Mouse (Mus musculus): Measurements from ENCODE around the gene Acsbg2. TPM values are rescaled to one million over a fixed set of nuclear protein-coding genes. Genes with fewer than 3 reads are reported as not detected.

Acsbg2 gene
- polyA plus RNA-seq, 1 experiment from 2014 or later = not detected

GRCm38 (mm10) chr17:56897630-56898195 lies 23.5 kb upstream of the Acsbg2 start:
- peaks cover 51% of the 10 kb centered on the region for H3K36me3 ChIP-seq (ENCODE audit: control insufficient read depth, insufficient read depth, low read length)
- H3K4me1 ChIP-seq (ENCODE audit: control insufficient read depth, insufficient read depth, low read length) = peaks cover 6% of the 10 kb centered on the region
- H3K27me3 ChIP-seq (ENCODE audit: control insufficient read depth, insufficient read depth, low read length) = no peaks in the 10 kb centered on the region
- no peak overlapping the region for H3K4me3 ChIP-seq (ENCODE audit: low read depth, low read length)
- DNase-seq (ENCODE audit: low spot score, missing footprints) = peak; percentile 91
- no peak overlapping the region for H3K27ac ChIP-seq (ENCODE audit: low read depth, low read length)
- WGBS = 88% methylated on average over 7 of the region's 7 CpGs
- no peak overlapping the region for H3K4me2 ChIP-seq
- peak; percentile 71 for ATAC-seq (ENCODE audit: low FRiP score)
- H3K9ac ChIP-seq (ENCODE audit: low read length) = no peak overlapping the region
- H3K9me3 ChIP-seq (ENCODE audit: control insufficient read depth, low read length) = no peaks in the 10 kb centered on the region

- 90% methylated on average over 6 of the region's 6 CpGs for WGBS
Measured at GRCm38 (mm10) chr17:56896513-56897129, 22.4 kb upstream of the Acsbg2 start.

GRCm38 (mm10) chr17:56895368-56895918 lies 21.2 kb upstream of the Acsbg2 start:
- ATAC-seq (ENCODE audit: low FRiP score) (no peak), DNase-seq (ENCODE audit: low spot score, missing footprints) (no peak)
- H3K36me3 ChIP-seq (ENCODE audit: control insufficient read depth, insufficient read depth, low read length) = peaks cover 52% of the 10 kb centered on the region
- no peak overlapping the region for H3K4me2 ChIP-seq
- H3K9ac ChIP-seq (ENCODE audit: low read length) = no peak overlapping the region
- H3K27me3 ChIP-seq (ENCODE audit: control insufficient read depth, insufficient read depth, low read length) = no peaks in the 10 kb centered on the region
- H3K9me3 ChIP-seq (ENCODE audit: control insufficient read depth, low read length) = no peaks in the 10 kb centered on the region
- WGBS = 94% methylated on average over 9 of the region's 9 CpGs
- H3K27ac ChIP-seq (ENCODE audit: low read depth, low read length) = no peak overlapping the region
- no peak overlapping the region for H3K4me3 ChIP-seq (ENCODE audit: low read depth, low read length)
- H3K4me1 ChIP-seq (ENCODE audit: control insufficient read depth, insufficient read depth, low read length) = peaks cover 6% of the 10 kb centered on the region

More at GRCm38 (mm10) chr17:56896513-56897129, 22.4 kb upstream of the Acsbg2 start:
- DNase-seq (ENCODE audit: low spot score, missing footprints) = no peak
- ATAC-seq (ENCODE audit: low FRiP score) = peak; percentile 35; the same call in 1 of the 2 replicates
- no peak overlapping the region for H3K9ac ChIP-seq (ENCODE audit: low read length)
- H3K4me2 ChIP-seq = no peak overlapping the region
- H3K9me3 ChIP-seq (ENCODE audit: control insufficient read depth, low read length) = no peaks in the 10 kb centered on the region
- peaks cover 6% of the 10 kb centered on the region for H3K4me1 ChIP-seq (ENCODE audit: control insufficient read depth, insufficient read depth, low read length)
- peaks cover 55% of the 10 kb centered on the region for H3K36me3 ChIP-seq (ENCODE audit: control insufficient read depth, insufficient read depth, low read length)
- H3K4me3 ChIP-seq (ENCODE audit: low read depth, low read length) = no peak overlapping the region
- no peaks in the 10 kb centered on the region for H3K27me3 ChIP-seq (ENCODE audit: control insufficient read depth, insufficient read depth, low read length)
- 0 out of 2 replicates have a peak overlapping the region, but pooled peaks have one; percentile 40 for H3K27ac ChIP-seq (ENCODE audit: low read depth, low read length)

- DNase-seq (ENCODE audit: low spot score, missing footprints) = no peak
- H3K27me3 ChIP-seq (ENCODE audit: control insufficient read depth, insufficient read depth, low read length) = no peaks in the 10 kb centered on the region
- H3K36me3 ChIP-seq (ENCODE audit: control insufficient read depth, insufficient read depth, low read length) = peaks cover 29% of the 10 kb centered on the region
- no peaks in the 10 kb centered on the region for H3K4me1 ChIP-seq (ENCODE audit: control insufficient read depth, insufficient read depth, low read length)
- H3K4me3 ChIP-seq (ENCODE audit: low read depth, low read length) = no peak overlapping the region
- WGBS = 99% methylated on average over 2 of the region's 2 CpGs
- H3K4me2 ChIP-seq = no peak overlapping the region
- no peak overlapping the region for H3K27ac ChIP-seq (ENCODE audit: low read depth, low read length)
- H3K9me3 ChIP-seq (ENCODE audit: control insufficient read depth, low read length) = no peaks in the 10 kb centered on the region
- H3K9ac ChIP-seq (ENCODE audit: low read length) = no peak overlapping the region
- no peak for ATAC-seq (ENCODE audit: low FRiP score)
Measured at GRCm38 (mm10) chr17:56890018-56890417, 15.8 kb upstream of the Acsbg2 start.

GRCm38 (mm10) chr17:56888050-56888449 lies 13.8 kb upstream of the Acsbg2 start:
- DNase-seq (ENCODE audit: low spot score, missing footprints) (no peak), ATAC-seq (ENCODE audit: low FRiP score) (no peak)
- Histone ChIP-seq H3K4me2 (no peak overlapping the region), H3K9ac (ENCODE audit: low read length) (no peak overlapping the region), H3K27me3 (ENCODE audit: control insufficient read depth, insufficient read depth, low read length) (no peaks in the 10 kb centered on the region), H3K4me1 (ENCODE audit: control insufficient read depth, insufficient read depth, low read length) (no peaks in the 10 kb centered on the region), H3K4me3 (ENCODE audit: low read depth, low read length) (no peak overlapping the region), H3K36me3 (ENCODE audit: control insufficient read depth, insufficient read depth, low read length) (peaks cover 15% of the 10 kb centered on the region; the same call in 1 of the 2 replicates), H3K27ac (ENCODE audit: low read depth, low read length) (no peak overlapping the region), H3K9me3 (ENCODE audit: control insufficient read depth, low read length) (no peaks in the 10 kb centered on the region)
- WGBS = 93% methylated on average over 2 of the region's 3 CpGs

GRCm38 (mm10) chr17:56884809-56885208 lies 10.6 kb upstream of the Acsbg2 start:
- H3K27me3 ChIP-seq (ENCODE audit: control insufficient read depth, insufficient read depth, low read length) = no peaks in the 10 kb centered on the region
- H3K27ac ChIP-seq (ENCODE audit: low read depth, low read length) = no peak overlapping the region
- H3K4me3 ChIP-seq (ENCODE audit: low read depth, low read length) = no peak overlapping the region
- no peak overlapping the region for H3K4me2 ChIP-seq
- WGBS = 90% methylated on average over 17 of the region's 17 CpGs
- no peaks in the 10 kb centered on the region for H3K36me3 ChIP-seq (ENCODE audit: control insufficient read depth, insufficient read depth, low read length)
- H3K9me3 ChIP-seq (ENCODE audit: control insufficient read depth, low read length) = no peaks in the 10 kb centered on the region
- no peaks in the 10 kb centered on the region for H3K4me1 ChIP-seq (ENCODE audit: control insufficient read depth, insufficient read depth, low read length)
- no peak for DNase-seq (ENCODE audit: low spot score, missing footprints)
- no peak for ATAC-seq (ENCODE audit: low FRiP score)
- H3K9ac ChIP-seq (ENCODE audit: low read length) = no peak overlapping the region

GRCm38 (mm10) chr17:56884331-56884730 lies 10.1 kb upstream of the Acsbg2 start:
- Histone ChIP-seq H3K9me3 (ENCODE audit: control insufficient read depth, low read length) (no peaks in the 10 kb centered on the region), H3K27ac (ENCODE audit: low read depth, low read length) (no peak overlapping the region), H3K9ac (ENCODE audit: low read length) (no peak overlapping the region), H3K36me3 (ENCODE audit: control insufficient read depth, insufficient read depth, low read length) (no peaks in the 10 kb centered on the region), H3K4me2 (no peak overlapping the region), H3K27me3 (ENCODE audit: control insufficient read depth, insufficient read depth, low read length) (no peaks in the 10 kb centered on the region), H3K4me1 (ENCODE audit: control insufficient read depth, insufficient read depth, low read length) (no peaks in the 10 kb centered on the region), H3K4me3 (ENCODE audit: low read depth, low read length) (no peak overlapping the region)
- 89% methylated on average over 5 of the region's 5 CpGs for WGBS
- ATAC-seq (ENCODE audit: low FRiP score) = no peak
- no peak for DNase-seq (ENCODE audit: low spot score, missing footprints)

GRCm38 (mm10) chr17:56883612-56884011 lies 9.4 kb upstream of the Acsbg2 start:
- H3K36me3 ChIP-seq (ENCODE audit: control insufficient read depth, insufficient read depth, low read length) = no peaks in the 10 kb centered on the region
- H3K27ac ChIP-seq (ENCODE audit: low read depth, low read length) = no peak overlapping the region
- ATAC-seq (ENCODE audit: low FRiP score) (no peak), DNase-seq (ENCODE audit: low spot score, missing footprints) (no peak)
- no peaks in the 10 kb centered on the region for H3K27me3 ChIP-seq (ENCODE audit: control insufficient read depth, insufficient read depth, low read length)
- H3K4me3 ChIP-seq (ENCODE audit: low read depth, low read length) = no peak overlapping the region
- no peaks in the 10 kb centered on the region for H3K4me1 ChIP-seq (ENCODE audit: control insufficient read depth, insufficient read depth, low read length)
- no peak overlapping the region for H3K4me2 ChIP-seq
- no peak overlapping the region for H3K9ac ChIP-seq (ENCODE audit: low read length)
- WGBS = 52% methylated on average over 17 of the region's 17 CpGs
- no peaks in the 10 kb centered on the region for H3K9me3 ChIP-seq (ENCODE audit: control insufficient read depth, low read length)

- Histone ChIP-seq H3K4me3 (ENCODE audit: low read depth, low read length) (no peak overlapping the region), H3K27me3 (ENCODE audit: control insufficient read depth, insufficient read depth, low read length) (no peaks in the 10 kb centered on the region), H3K9ac (ENCODE audit: low read length) (no peak overlapping the region), H3K9me3 (ENCODE audit: control insufficient read depth, low read length) (no peaks in the 10 kb centered on the region), H3K4me2 (no peak overlapping the region), H3K27ac (ENCODE audit: low read depth, low read length) (no peak overlapping the region), H3K4me1 (ENCODE audit: control insufficient read depth, insufficient read depth, low read length) (no peaks in the 10 kb centered on the region), H3K36me3 (ENCODE audit: control insufficient read depth, insufficient read depth, low read length) (no peaks in the 10 kb centered on the region)
- 94% methylated on average over 19 of the region's 19 CpGs for WGBS
- no peak for ATAC-seq (ENCODE audit: low FRiP score)
- DNase-seq (ENCODE audit: low spot score, missing footprints) = no peak
Measured at GRCm38 (mm10) chr17:56877426-56877825, 3.2 kb upstream of the Acsbg2 start.
